Mouse (Mus musculus) CH12.LX (cell line): Measurements from ENCODE around the gene Tas2r125.

Source experiments
- CHD2 ChIP-seq: IDR thresholded peaks from 2 replicates; pipeline ENCODE4 v1.6.1; 2011; ENCODE audit warnings: low read length, improper control_type of control experiment
- CTCF ChIP-seq, 2 experiments: IDR thresholded peaks in 1 of 2; conservative IDR thresholded peaks in 1 of 2; 2 replicates each; pipeline ENCODE4 v1.5.1; 2011 to 2012; ENCODE audit warnings: low read depth in 2 of 2, low read length in 2 of 2, improper control_type of control experiment in 1 of 2, inconsistent platforms in 1 of 2, mild to moderate bottlenecking in 1 of 2, moderate library complexity in 1 of 2
- EP300 ChIP-seq: IDR thresholded peaks from 2 replicates; pipeline ENCODE4 v1.6.1; 2011; ENCODE audit warnings: low read length, improper control_type of control experiment
- HCFC1 ChIP-seq: IDR thresholded peaks from 2 replicates; pipeline ENCODE4 v1.6.1; 2012; ENCODE audit warnings: low read depth, mild to moderate bottlenecking, inconsistent platforms, low read length, improper control_type of control experiment
- JUN ChIP-seq: IDR thresholded peaks from 2 replicates; pipeline ENCODE4 v1.6.1; 2011; ENCODE audit warnings: low read depth, mild to moderate bottlenecking, low read length, improper control_type of control experiment, moderate library complexity; ENCODE audit not compliant: insufficient read depth
- MAFK ChIP-seq: IDR thresholded peaks from 2 replicates; pipeline ENCODE4 v1.6.1; 2011; ENCODE audit warnings: low read length, improper control_type of control experiment; ENCODE audit not compliant: insufficient replicate concordance
- MAZ ChIP-seq: IDR thresholded peaks from 2 replicates; pipeline ENCODE4 v1.6.1; 2012; ENCODE audit warnings: low read depth, mild to moderate bottlenecking, inconsistent platforms, low read length, improper control_type of control experiment, moderate library complexity
- MXI1 ChIP-seq: IDR thresholded peaks from 2 replicates; pipeline ENCODE4 v1.6.1; 2011; ENCODE audit warnings: mild to moderate bottlenecking, low read depth, low read length, improper control_type of control experiment
- POLR2A ChIP-seq: IDR thresholded peaks from 2 replicates; pipeline ENCODE4 v1.6.1; 2011; ENCODE audit warnings: low read depth, mild to moderate bottlenecking, improper control_type of control experiment, low read length
- USF1 ChIP-seq: IDR thresholded peaks from 2 replicates; pipeline ENCODE4 v1.6.1; 2014; ENCODE audit warnings: low read depth, mild to moderate bottlenecking, inconsistent platforms, low read length, improper control_type of control experiment
- USF2 ChIP-seq: conservative IDR thresholded peaks from 2 replicates; pipeline ENCODE4 v1.6.1; 2011; ENCODE audit warnings: low read depth, low read length, improper control_type of control experiment
- ZC3H11A ChIP-seq: IDR thresholded peaks from 2 replicates; pipeline ENCODE4 v1.6.1; 2012; ENCODE audit warnings: low read depth, mild to moderate bottlenecking, inconsistent platforms, low read length, improper control_type of control experiment
- ZKSCAN1 ChIP-seq: IDR thresholded peaks from 2 replicates; pipeline ENCODE4 v1.6.1; 2012; ENCODE audit warnings: low read depth, inconsistent platforms, low read length, improper control_type of control experiment, borderline replicate concordance
- ZMIZ1 ChIP-seq: IDR thresholded peaks from 2 replicates; pipeline ENCODE4 v1.6.1; 2012; ENCODE audit warnings: low read depth, mild to moderate bottlenecking, inconsistent platforms, low read length, improper control_type of control experiment

DNA sequence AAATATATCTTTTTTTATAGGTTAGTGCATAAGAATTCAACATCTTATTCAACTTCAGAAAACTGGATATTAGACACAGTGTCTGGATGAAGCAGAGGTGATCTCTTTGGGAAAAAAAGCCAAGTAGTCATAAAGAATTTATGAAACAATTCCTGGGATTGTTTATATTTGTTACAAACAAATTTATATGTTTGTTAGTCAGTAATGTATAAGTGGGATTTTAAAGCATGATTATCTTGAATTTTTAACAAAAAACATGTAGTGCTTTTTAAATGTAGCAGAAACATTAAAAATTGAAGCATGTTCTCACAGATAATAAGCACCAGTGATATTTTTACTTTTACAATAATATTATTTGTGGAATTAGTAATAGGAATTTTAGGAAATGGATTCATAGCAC is 41.7 kb upstream of the Tas2r125 start, which contains the start of gene Tas2r110:
- no peak for TF ChIP-seq HCFC1
- TF ChIP-seq CTCF (conservative IDR thresholded peaks at IDR 0.05 in 1 of 2, IDR thresholded peaks at IDR 0.05 in 1 of 2; ENCODE audit: low read depth in 2 of 2, low read length in 2 of 2) = no peak
- TF ChIP-seq POLR2A = no peak
- TF ChIP-seq MXI1 = no peak
- TF ChIP-seq MAFK = no peak
- no peak for TF ChIP-seq ZKSCAN1
- no peak for TF ChIP-seq USF1
- TF ChIP-seq USF2 = no peak
- TF ChIP-seq ZMIZ1 = no peak
- no peak for TF ChIP-seq MAZ
- TF ChIP-seq EP300 = no peak
- TF ChIP-seq CHD2 = no peak
- TF ChIP-seq ZC3H11A = no peak
- no peak for TF ChIP-seq JUN
